Mouse (Mus musculus) embryonic fibroblast, embryonic 13.5 days (primary cell): ENCODE data around the gene Klhdc8b. TPM values are rescaled to one million over a fixed set of nuclear protein-coding genes. Genes with fewer than 3 reads are reported as not detected.

Experiments
- H3K27ac ChIP-seq: 2 replicates; pipeline ENCODE4 v1.5.1; 2012; ENCODE audit warnings: low read length, control low read depth, inconsistent platforms; ENCODE audit not compliant: insufficient read depth
- H3K4me1 ChIP-seq: 2 replicates; pipeline ENCODE4 v1.6.1; 2011; ENCODE audit warnings: low read length; ENCODE audit not compliant: control insufficient read depth, insufficient read depth
- H3K4me3 ChIP-seq: 2 replicates; pipeline ENCODE4 v1.5.1; 2011; ENCODE audit warnings: mild to moderate bottlenecking, control low read depth, low read length; ENCODE audit not compliant: insufficient read depth
- CTCF ChIP-seq: IDR thresholded peaks from 2 replicates; pipeline ENCODE4 v1.5.1; 2011; ENCODE audit warnings: mild to moderate bottlenecking, control low read depth, low read length, moderate library complexity, borderline replicate concordance; ENCODE audit not compliant: insufficient read depth
- POLR2A ChIP-seq: IDR thresholded peaks from 2 replicates; pipeline ENCODE4 v1.6.1; 2011; ENCODE audit warnings: low read depth, mild to moderate bottlenecking, control low read depth, low read length, moderate library complexity
- polyA plus RNA-seq: library from polyadenylated mRNA; stranded (reverse); fragments of >200 nt; gene quantifications from 2 replicates; pipeline ENCODE4 v1.2.4, GENCODE M21; 2011; ENCODE audit warnings: low read depth; ENCODE audit not compliant: missing spikeins, insufficient read length

Gene Klhdc8b
- polyA plus RNA-seq, 1 experiment: 8.3 TPM

- no peak for TF ChIP-seq CTCF
- no peak for TF ChIP-seq POLR2A
- H3K27ac ChIP-seq: no peak overlapping the region
- H3K4me1 ChIP-seq: 0 out of 2 replicates have a peak, but pooled peaks cover 2% of the 10 kb centered on the region
- H3K4me3 ChIP-seq: no peak overlapping the region
These were observed 21.8 kb upstream of the Klhdc8b start for GRCm38 (mm10) chr9:108483051-108483790.

GRCm38 (mm10) chr9:108481520-108482210 lies 20.3 kb upstream of the Klhdc8b start:
- Histone ChIP-seq H3K4me3 (no peak overlapping the region), H3K4me1 (0 out of 2 replicates have a peak, but pooled peaks cover 6% of the 10 kb centered on the region), H3K27ac (no peak overlapping the region)
- no peak for TF ChIP-seq CTCF

DNA sequence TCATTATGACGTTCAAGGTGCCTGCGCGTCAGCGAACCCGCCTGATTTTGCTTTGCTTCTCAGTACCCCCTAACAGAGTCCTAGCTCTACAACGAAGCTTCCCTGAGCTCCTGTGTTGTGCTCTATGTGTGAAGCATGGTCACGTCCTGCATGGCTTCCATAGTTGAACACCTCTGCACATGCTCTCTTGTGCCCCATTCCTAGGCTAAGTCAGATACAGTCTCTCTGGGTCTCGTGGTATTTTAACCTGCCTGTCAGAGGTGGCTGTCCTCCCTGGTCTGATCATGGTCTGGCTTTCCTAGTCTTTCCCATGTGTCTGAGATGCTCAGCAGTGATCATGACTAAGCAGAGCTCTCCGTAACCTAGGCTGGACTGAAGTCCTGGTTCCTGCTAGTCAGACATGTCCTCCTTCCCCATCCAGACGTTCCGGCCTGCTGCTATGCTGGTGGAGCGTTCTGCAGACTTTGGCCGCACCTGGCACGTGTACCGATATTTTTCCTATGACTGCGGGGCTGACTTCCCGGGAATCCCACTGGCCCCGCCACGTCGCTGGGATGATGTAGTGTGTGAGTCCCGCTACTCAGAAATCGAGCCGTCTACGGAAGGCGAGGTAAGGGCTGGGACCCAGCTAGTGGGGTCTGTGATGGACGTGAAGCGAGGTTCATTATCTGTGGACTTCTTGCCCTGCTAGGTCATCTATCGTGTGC lies 19.6 kb upstream of the Klhdc8b start:
- H3K4me1 ChIP-seq: 0 out of 2 replicates have a peak, but pooled peaks cover 6% of the 10 kb centered on the region
- no peak overlapping the region for H3K27ac ChIP-seq
- TF ChIP-seq POLR2A: no peak; the same call in 1 of the 2 replicates
- TF ChIP-seq CTCF: no peak
- H3K4me3 ChIP-seq: peak overlapping the region; percentile 76

DNA sequence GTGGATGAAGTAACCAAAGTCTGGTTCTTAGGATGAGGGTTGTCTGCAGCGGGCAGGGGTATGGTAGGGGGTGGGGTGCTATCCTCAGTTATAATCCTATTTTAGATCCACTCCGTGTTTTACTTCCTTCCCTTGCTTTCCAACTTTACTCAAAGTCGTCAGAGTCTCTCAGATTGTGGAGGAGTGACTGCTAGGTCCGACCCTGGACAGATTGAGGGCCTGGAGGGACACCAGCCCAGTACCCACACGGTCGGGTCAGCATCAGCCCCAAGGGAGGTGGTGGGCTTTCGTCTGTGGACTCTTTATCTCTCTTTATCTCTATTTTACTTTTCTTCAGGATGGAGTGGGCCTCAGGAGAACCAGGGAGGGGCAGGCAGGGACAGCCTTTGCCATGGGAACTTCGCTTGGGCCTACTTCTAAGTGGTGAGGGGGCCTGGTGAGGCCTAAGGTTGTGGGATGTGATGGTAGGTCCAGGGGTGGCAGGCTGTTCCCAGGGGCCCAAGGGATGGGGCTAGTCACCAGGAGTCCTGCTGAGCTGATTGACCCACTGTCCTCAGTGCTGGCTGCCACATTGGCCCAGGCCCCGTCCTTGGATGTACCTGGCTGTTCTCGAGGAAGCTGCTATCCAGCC lies 18.5 kb upstream of the Klhdc8b start, which contains the start of gene Lamb2:
Gene Lamb2 (plus strand): TSS at position 16 of the 631 bp plus-strand sequence.
- TF ChIP-seq CTCF: no peak
- TF ChIP-seq POLR2A: peak; percentile 98
- Histone ChIP-seq H3K4me1 (0 out of 2 replicates have a peak, but pooled peaks cover 6% of the 10 kb centered on the region), H3K4me3 (peak within 1 kb of the TSS; percentile 76), H3K27ac (peak within 1 kb of the TSS; percentile 92)

GRCm38 (mm10) chr9:108479241-108479640 lies 17.9 kb upstream of the Klhdc8b start:
- Histone ChIP-seq H3K4me3 (no peak overlapping the region), H3K4me1 (0 out of 2 replicates have a peak, but pooled peaks cover 6% of the 10 kb centered on the region), H3K27ac (no peak overlapping the region; the same call in 1 of the 2 replicates)
- no peak for TF ChIP-seq POLR2A
- no peak for TF ChIP-seq CTCF

DNA sequence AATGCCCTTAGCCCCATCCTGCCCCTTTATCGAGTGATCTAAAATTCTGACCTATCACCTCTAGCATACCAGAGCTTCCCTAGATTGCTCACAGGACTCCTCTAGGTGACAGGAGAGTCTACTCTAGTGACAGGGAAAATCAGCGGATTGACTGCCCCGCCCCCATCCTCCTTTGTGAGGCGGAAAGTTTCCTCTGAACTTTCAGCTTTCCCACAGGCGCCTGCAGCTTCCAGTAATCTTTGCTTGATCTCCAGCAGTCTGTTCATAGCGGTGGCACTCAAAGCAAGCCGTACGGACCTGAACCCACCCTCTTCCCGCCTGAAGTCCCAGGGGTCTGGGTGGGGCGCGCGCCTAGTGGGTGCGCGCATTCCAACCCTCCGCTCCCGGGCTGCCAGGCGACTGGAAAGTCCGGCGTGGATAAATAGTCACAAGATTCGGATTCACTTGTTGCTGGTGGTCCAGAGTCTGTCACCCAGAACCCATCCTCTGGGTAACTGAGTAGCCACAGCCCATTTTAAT lies 17.3 kb upstream of the Klhdc8b start:
- Histone ChIP-seq H3K4me1 (0 out of 2 replicates have a peak, but pooled peaks cover 6% of the 10 kb centered on the region), H3K27ac (peak overlapping the region; percentile 92), H3K4me3 (peak overlapping the region; percentile 38)
- TF ChIP-seq POLR2A (peak; percentile 74), CTCF (no peak)

GRCm38 (mm10) chr9:108474528-108474927 lies 13.1 kb upstream of the Klhdc8b start:
- H3K4me3 ChIP-seq: no peak overlapping the region
- 0 out of 2 replicates have a peak, but pooled peaks cover 6% of the 10 kb centered on the region for H3K4me1 ChIP-seq
- no peak for TF ChIP-seq POLR2A
- no peak for TF ChIP-seq CTCF
- no peak overlapping the region for H3K27ac ChIP-seq

DNA sequence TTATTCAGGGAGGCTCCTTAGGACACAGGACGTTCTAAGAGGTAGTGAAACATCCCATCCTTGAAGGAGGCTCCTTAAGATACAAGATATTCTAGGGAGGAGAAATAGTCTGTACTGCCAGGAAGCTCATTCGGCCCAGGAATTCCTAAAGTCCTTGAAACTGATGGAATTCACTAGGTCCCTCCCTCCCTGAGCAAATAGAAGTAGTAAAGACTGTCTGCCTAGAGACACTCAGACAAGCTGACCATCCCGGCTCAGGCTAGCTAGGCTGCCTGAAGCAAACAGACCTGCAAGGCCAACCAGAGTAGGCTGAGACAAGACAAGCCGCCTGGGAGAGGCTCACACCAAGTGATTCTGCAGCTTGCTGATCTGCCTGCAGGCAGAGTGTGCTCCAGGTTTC lies 8.5 kb upstream of the Klhdc8b start:
- Histone ChIP-seq H3K27ac (no peak overlapping the region), H3K4me1 (no peaks in the 10 kb centered on the region), H3K4me3 (no peak overlapping the region)
- no peak for TF ChIP-seq POLR2A

DNA sequence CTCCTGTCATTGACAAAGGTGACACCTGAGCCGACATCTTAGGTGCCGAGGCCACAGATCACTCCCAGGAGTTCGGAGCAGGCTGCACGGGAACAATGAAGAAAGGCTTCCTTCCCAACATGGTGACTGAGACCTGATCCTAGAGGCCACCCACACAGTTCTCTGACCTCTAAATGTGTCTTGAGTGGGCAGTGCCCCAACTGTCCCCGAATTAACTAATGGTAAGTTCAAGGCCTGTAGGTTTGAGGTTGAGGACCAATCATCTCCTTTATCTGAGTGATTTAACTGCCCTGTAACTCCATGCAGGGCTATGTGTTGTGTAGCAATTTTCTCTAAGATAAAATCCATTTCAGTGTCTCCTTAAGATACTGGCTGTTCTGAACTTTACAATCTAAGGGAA lies 8.0 kb upstream of the Klhdc8b start:
- Histone ChIP-seq H3K4me1 (no peaks in the 10 kb centered on the region), H3K4me3 (no peak overlapping the region)
- TF ChIP-seq CTCF (no peak), POLR2A (no peak)

More for the DNA sequence above, 8.0 kb upstream of the Klhdc8b start:
- no peak overlapping the region for H3K27ac ChIP-seq
